Mouse (Mus musculus) CH12.LX (cell line): Measurements from ENCODE around the gene Ccdc60. TPM values are rescaled to one million over a fixed set of nuclear protein-coding genes. Genes with fewer than 3 reads are reported as not detected.
"Not testable (repeated sequence)": the region's sequence is repeated elsewhere in the genome, so short reads cannot be mapped to it uniquely, and the experiment has no call there.

ENCODE experiments used
- DNase-seq: peaks from one replicate; pipeline ENCODE4 v3.0.0-alpha.2; 2013; ENCODE audit errors: extremely low read depth
- H3K27ac ChIP-seq: 2 replicates; pipeline ENCODE4 v1.5.1; 2012; ENCODE audit warnings: low read depth, mild to moderate bottlenecking, control low read depth, moderate library complexity; ENCODE audit not compliant: insufficient read depth
- H3K27me3 ChIP-seq: replicated peaks from 2 replicates; pipeline ENCODE3; 2012; ENCODE audit warnings: inconsistent platforms
- H3K36me3 ChIP-seq, 2 experiments: replicated peaks in 1 of 2; 2 replicates each; pipeline versions ENCODE3 to v1.6.1; 2012; ENCODE audit warnings: inconsistent platforms in 1 of 2, low read length in 1 of 2, mild to moderate bottlenecking in 1 of 2, mixed read lengths in 1 of 2, moderate library complexity in 1 of 2; ENCODE audit not compliant: control insufficient read depth in 1 of 2, insufficient read depth in 1 of 2
- H3K4me1 ChIP-seq, 2 experiments: 2 replicates each; pipeline ENCODE4 v1.6.1; 2012; ENCODE audit warnings: inconsistent platforms in 1 of 2, moderate library complexity in 1 of 2; ENCODE audit not compliant: insufficient read depth in 2 of 2, control insufficient read depth in 1 of 2
- H3K4me2 ChIP-seq: 2 replicates; pipeline ENCODE4 v1.6.1; 2012; ENCODE audit warnings: low read depth, mild to moderate bottlenecking, control low read depth; ENCODE audit not compliant: poor library complexity, insufficient read depth, severe bottlenecking
- H3K4me3 ChIP-seq, 3 experiments: fragments of 150-350 bp in 1 of 3; sonication (generic) in 1 of 3; replicated peaks in 1 of 3; 2 replicates each; pipeline versions ENCODE3 to v1.5.1; 2011 to 2012; ENCODE audit warnings: low read depth in 2 of 3, low read length in 2 of 3, mild to moderate bottlenecking in 2 of 3, moderate library complexity in 2 of 3, control low read depth in 1 of 3, improper control_type of control experiment in 1 of 3, inconsistent platforms in 1 of 3, mixed read lengths in 1 of 3; ENCODE audit not compliant: poor library complexity in 1 of 3
- H3K79me2 ChIP-seq: replicated peaks from 2 replicates; pipeline ENCODE4 v1.6.1; 2012; ENCODE audit warnings: mild to moderate bottlenecking, moderate library complexity; ENCODE audit not compliant: control insufficient read depth, poor library complexity, insufficient read depth, severe bottlenecking; ENCODE audit errors: extremely low read depth
- H3K9ac ChIP-seq: 2 replicates; pipeline ENCODE4 v1.6.1; 2012; ENCODE audit warnings: low read depth, mild to moderate bottlenecking, control low read depth, moderate library complexity; ENCODE audit not compliant: insufficient read depth
- H3K9me3 ChIP-seq: replicated peaks from 2 replicates; pipeline ENCODE3; 2012; ENCODE audit warnings: low read length, inconsistent platforms, mixed read lengths
- CHD1 ChIP-seq: IDR thresholded peaks from 2 replicates; pipeline ENCODE4 v1.6.1; 2012; ENCODE audit warnings: low read depth, low read length, improper control_type of control experiment, inconsistent platforms
- CHD2 ChIP-seq: IDR thresholded peaks from 2 replicates; pipeline ENCODE4 v1.6.1; 2011; ENCODE audit warnings: low read length, improper control_type of control experiment
- CTCF ChIP-seq, 2 experiments: IDR thresholded peaks in 1 of 2; conservative IDR thresholded peaks in 1 of 2; 2 replicates each; pipeline ENCODE4 v1.5.1; 2011 to 2012; ENCODE audit warnings: low read depth in 2 of 2, low read length in 2 of 2, improper control_type of control experiment in 1 of 2, inconsistent platforms in 1 of 2, mild to moderate bottlenecking in 1 of 2, moderate library complexity in 1 of 2
- ELF1 ChIP-seq: IDR thresholded peaks from 2 replicates; pipeline ENCODE4 v1.6.1; 2014; ENCODE audit warnings: low read depth, mild to moderate bottlenecking, inconsistent platforms, low read length, improper control_type of control experiment
- EP300 ChIP-seq: IDR thresholded peaks from 2 replicates; pipeline ENCODE4 v1.6.1; 2011; ENCODE audit warnings: low read length, improper control_type of control experiment
- GABPA ChIP-seq: IDR thresholded peaks from 2 replicates; pipeline ENCODE4 v1.6.1; 2012; ENCODE audit warnings: low read depth, low read length, improper control_type of control experiment, inconsistent platforms; ENCODE audit not compliant: insufficient replicate concordance
- HCFC1 ChIP-seq: IDR thresholded peaks from 2 replicates; pipeline ENCODE4 v1.6.1; 2012; ENCODE audit warnings: low read depth, mild to moderate bottlenecking, inconsistent platforms, low read length, improper control_type of control experiment
- JUND ChIP-seq: conservative IDR thresholded peaks from 2 replicates; pipeline ENCODE4 v1.6.1; 2011; ENCODE audit warnings: low read depth, low read length, improper control_type of control experiment
- KAT2A ChIP-seq: IDR thresholded peaks from 2 replicates; pipeline ENCODE4 v1.6.1; 2012; ENCODE audit warnings: low read length, improper control_type of control experiment, inconsistent platforms; ENCODE audit not compliant: insufficient replicate concordance
- MAX ChIP-seq: IDR thresholded peaks from 2 replicates; pipeline ENCODE4 v1.6.1; 2011; ENCODE audit warnings: low read length, improper control_type of control experiment
- MAZ ChIP-seq: IDR thresholded peaks from 2 replicates; pipeline ENCODE4 v1.6.1; 2012; ENCODE audit warnings: low read depth, mild to moderate bottlenecking, inconsistent platforms, low read length, improper control_type of control experiment, moderate library complexity
- MEF2A ChIP-seq: IDR thresholded peaks from 2 replicates; pipeline ENCODE4 v1.6.1; 2014; ENCODE audit warnings: low read depth, mild to moderate bottlenecking, inconsistent platforms, low read length, improper control_type of control experiment, borderline replicate concordance
- POLR2AphosphoS2 ChIP-seq: IDR thresholded peaks from 2 replicates; pipeline ENCODE4 v1.6.1; 2011; ENCODE audit warnings: low read depth, low read length, improper control_type of control experiment
- RCOR1 ChIP-seq: conservative IDR thresholded peaks from 2 replicates; pipeline ENCODE4 v1.6.1; 2012; ENCODE audit warnings: low read depth, mild to moderate bottlenecking, inconsistent platforms, low read length, improper control_type of control experiment
- USF1 ChIP-seq: IDR thresholded peaks from 2 replicates; pipeline ENCODE4 v1.6.1; 2014; ENCODE audit warnings: low read depth, mild to moderate bottlenecking, inconsistent platforms, low read length, improper control_type of control experiment
- ZMIZ1 ChIP-seq: IDR thresholded peaks from 2 replicates; pipeline ENCODE4 v1.6.1; 2012; ENCODE audit warnings: low read depth, mild to moderate bottlenecking, inconsistent platforms, low read length, improper control_type of control experiment
- dilution Hi-C: fragments of 300-500 bp; cut with MboI; formaldehyde crosslinking; loops from 2 replicates; pipeline ENCODE4 v1.14.3; 2020; ENCODE audit warnings: low sequenced_read_pairs; ENCODE audit not compliant: extremely low pct_unique_long_range_greater_than_20kb, extremely low pct_ligation_motif_present
- in situ Hi-C: fragments of 300-500 bp; cut with MboI; formaldehyde crosslinking; loops from 3 replicates; pipeline ENCODE4 v1.14.3; 2019; ENCODE audit warnings: low sequenced_read_pairs, low pct_ligation_motif_present, low pct_unique_long_range_greater_than_20kb, mixed read lengths
- polyA plus RNA-seq: library from polyadenylated mRNA; unstranded; fragments of >175 nt; gene quantifications from 2 replicates; pipeline ENCODE4 v1.2.1, GENCODE M21; 2012; ENCODE audit warnings: low read depth; ENCODE audit not compliant: insufficient read length
- total RNA-seq, 2 experiments: library from RNA; depleted of rRNA; stranded (reverse); fragments of 300-350 nt in 1 of 2; fragments of >200 nt in 1 of 2; gene quantifications; 2 replicates each; pipeline ENCODE4 v1.2.3; 2012 to 2014

Ccdc60 gene
- total and polyA plus RNA-seq, 3 experiments: not detected

GRCm38 (mm10) chr5:116309383-116309801, 20.6 kb upstream of the Ccdc60 start:
- no peak overlapping the region for H3K27ac ChIP-seq
- no peaks in the 10 kb centered on the region for H3K27me3 ChIP-seq
- no peaks in the 10 kb centered on the region for H3K36me3 ChIP-seq
- TF ChIP-seq USF1: no peak
- TF ChIP-seq ZMIZ1: no peak
- TF ChIP-seq JUND: no peak
- TF ChIP-seq KAT2A: no peak
- no peak for TF ChIP-seq MAZ
- TF ChIP-seq MAX: no peak
- no peak for TF ChIP-seq POLR2AphosphoS2
- no peak for TF ChIP-seq HCFC1
- no peak for TF ChIP-seq CHD2
- no peak for TF ChIP-seq EP300
- no peak for TF ChIP-seq CHD1
- no peak for TF ChIP-seq ELF1
- TF ChIP-seq GABPA: no peak
- no peak for TF ChIP-seq CTCF (conservative IDR thresholded peaks at IDR 0.05 in 1 of 2, IDR thresholded peaks at IDR 0.05 in 1 of 2; ENCODE audit: low read depth in 2 of 2, low read length in 2 of 2)
- TF ChIP-seq RCOR1: no peak
- no peak for TF ChIP-seq MEF2A
- H3K9ac ChIP-seq: no peak overlapping the region
- H3K4me1 ChIP-seq: no peaks in the 10 kb centered on the region
- H3K4me2 ChIP-seq: no peak overlapping the region
- H3K79me2 ChIP-seq: no peaks in the 10 kb centered on the region
- H3K9me3 ChIP-seq: peaks cover 88% of the 10 kb centered on the region
- dilution Hi-C loops: no loop called here
- no peak overlapping the region for H3K4me3 ChIP-seq
- in situ Hi-C loops: no loop called here
- no peak for DNase-seq

- Histone ChIP-seq H3K9ac (no peak overlapping the region), H3K36me3 (no peaks in the 10 kb centered on the region), H3K4me2 (no peak overlapping the region), H3K27ac (no peak overlapping the region), H3K79me2 (no peaks in the 10 kb centered on the region), H3K27me3 (no peaks in the 10 kb centered on the region), H3K4me3 (no peak overlapping the region), H3K9me3 (peaks cover 86% of the 10 kb centered on the region), H3K4me1 (no peaks in the 10 kb centered on the region)
- no peak for DNase-seq
- dilution Hi-C loops (no loop called here), in situ Hi-C loops (no loop called here)
- TF ChIP-seq CHD2 (no peak), RCOR1 (no peak)
These were observed 16.8 kb upstream of the Ccdc60 start for GRCm38 (mm10) chr5:116305557-116305956.

- H3K36me3 ChIP-seq, in situ Hi-C loops, H3K79me2 ChIP-seq, DNase-seq, H3K27ac ChIP-seq, H3K4me2 ChIP-seq, H3K4me3 ChIP-seq, H3K4me1 ChIP-seq, H3K9ac ChIP-seq, dilution Hi-C loops, H3K27me3 ChIP-seq: not testable (repeated sequence)
- H3K9me3 ChIP-seq: peaks cover 86% of the 10 kb centered on the region
These were observed 16.4 kb upstream of the Ccdc60 start for GRCm38 (mm10) chr5:116305146-116305545.
